Mouse (Mus musculus): ENCODE measurements around the gene Kcnk10. TPM values are rescaled to one million over a fixed set of nuclear protein-coding genes. Genes with fewer than 3 reads are reported as not detected.

The Kcnk10 gene
- polyA plus RNA-seq, 1 experiment: not detected

GRCm38 (mm10) chr12:98571896-98572680 lies 6.0 kb downstream of the Kcnk10 start:
- DNase-seq (ENCODE audit: low read depth): no peak

DNA sequence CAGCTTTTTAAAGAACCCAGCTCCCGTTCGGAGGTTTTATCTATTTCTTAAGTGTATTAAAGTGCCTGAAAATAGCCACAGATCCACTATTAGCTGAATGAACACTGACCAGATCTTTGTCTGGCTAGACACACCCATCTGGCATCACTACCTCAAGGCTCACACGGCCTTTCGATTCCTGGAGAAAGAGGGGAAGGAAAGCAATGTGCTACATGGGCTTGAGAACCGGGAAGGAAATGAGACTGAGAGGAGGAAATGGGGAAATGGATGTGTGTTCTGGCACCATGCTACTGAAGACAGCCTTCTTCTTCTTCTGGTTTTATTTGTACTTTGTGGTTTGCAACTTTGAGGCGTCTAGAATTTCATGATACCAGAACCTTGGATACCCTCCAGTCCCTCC lies 8.7 kb downstream of the Kcnk10 start:
- DNase-seq (ENCODE audit: low read depth): no peak

DNA sequence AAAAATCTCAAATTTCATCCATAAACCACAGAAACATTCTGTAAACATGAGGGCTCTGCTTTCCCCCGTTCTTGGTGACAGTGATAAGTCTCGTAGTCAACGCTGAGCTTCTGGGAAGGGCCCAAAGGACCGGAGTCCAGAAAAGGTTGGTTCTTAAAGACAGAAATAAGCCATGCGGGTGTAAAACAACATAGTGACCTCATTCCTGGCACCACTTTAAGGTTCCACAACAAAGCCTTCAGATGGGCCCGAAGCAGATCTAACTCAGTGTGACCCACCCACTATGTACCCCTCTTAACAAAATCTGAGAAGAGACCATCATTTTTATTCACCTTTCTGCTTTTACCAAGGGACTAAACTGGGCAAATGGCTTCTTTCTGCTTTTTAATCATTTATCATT lies 10.2 kb downstream of the Kcnk10 start:
- DNase-seq (ENCODE audit: low read depth): no peak

GRCm38 (mm10) chr12:98564383-98564782 lies 13.7 kb downstream of the Kcnk10 start:
- no peak for DNase-seq (ENCODE audit: low read depth)

DNA sequence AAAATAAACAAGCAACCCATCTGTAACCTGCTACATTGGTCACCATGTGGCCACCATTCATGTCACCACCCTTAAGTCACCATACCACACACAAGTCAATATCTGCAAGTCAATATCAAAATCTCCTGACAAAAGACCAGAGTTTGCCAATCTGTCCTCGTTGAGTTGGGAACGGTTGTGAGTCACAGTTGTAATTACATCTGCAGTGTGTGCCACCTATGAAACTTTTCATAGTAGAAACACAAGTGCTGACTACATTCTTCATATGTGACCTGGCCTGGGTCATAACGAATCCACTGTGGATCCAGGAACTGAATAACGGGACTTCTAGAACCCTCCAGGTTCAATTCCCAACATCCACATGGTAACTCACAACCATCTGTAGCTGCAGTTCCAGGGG lies 14.8 kb downstream of the Kcnk10 start:
- no peak for DNase-seq (ENCODE audit: low read depth)

DNA sequence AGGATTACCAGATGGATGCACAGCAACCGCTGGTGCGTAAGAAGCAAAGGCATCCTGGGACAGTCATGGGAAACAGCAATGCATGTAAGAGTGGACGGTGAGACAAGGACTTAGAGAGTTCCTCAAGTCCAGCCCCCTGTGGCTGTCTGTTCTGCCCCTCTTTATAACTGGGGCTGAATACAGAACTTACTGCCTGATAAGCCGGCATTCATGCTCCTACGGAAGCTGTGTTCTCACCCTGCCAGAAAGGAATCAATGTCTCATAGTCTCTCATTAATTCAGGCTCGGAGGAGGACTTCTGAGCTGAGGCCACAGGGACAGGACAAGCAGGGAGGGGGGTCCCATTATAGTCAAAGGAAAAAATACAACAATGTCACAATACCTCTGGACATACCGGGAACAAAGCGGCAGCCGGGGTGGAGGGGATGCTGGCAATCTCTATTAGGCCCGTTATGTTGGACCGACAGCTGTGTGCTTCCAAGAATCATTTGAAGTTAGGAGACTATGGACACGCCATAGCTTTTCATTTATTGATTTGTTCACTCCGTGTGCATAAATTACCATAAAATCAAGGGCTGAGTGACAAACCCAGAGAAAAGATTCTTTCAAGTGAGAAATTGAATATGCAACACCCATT lies 15.7 kb downstream of the Kcnk10 start:
- no peak for DNase-seq (ENCODE audit: low read depth)

- no peak for DNase-seq (ENCODE audit: low read depth)
These were observed 18.1 kb downstream of the Kcnk10 start for GRCm38 (mm10) chr12:98560038-98560437.

GRCm38 (mm10) chr12:98557013-98557677 lies 21.0 kb downstream of the Kcnk10 start:
- no peak for DNase-seq (ENCODE audit: low read depth)

- no peak for DNase-seq (ENCODE audit: low read depth)
These were observed 28.1 kb downstream of the Kcnk10 start for GRCm38 (mm10) chr12:98549981-98550380.

DNA sequence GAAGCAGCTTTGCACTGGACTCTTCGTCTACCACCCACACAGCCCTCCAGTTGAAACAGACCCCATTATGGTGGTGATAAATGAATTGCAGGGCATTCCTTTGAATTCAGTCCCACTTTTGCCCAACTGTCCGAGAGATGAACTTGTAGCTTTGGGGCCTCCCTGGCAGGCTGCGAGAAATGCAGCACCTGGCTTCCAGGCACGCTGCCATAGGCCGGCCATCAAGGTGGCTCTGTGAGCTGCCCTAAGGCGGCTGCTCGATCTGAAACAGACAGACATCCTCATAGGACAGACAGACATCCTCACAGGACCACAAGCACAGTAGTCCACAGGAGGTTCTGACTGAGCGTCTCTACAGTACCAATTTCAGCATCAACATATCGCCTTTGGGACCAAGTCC lies 30.0 kb downstream of the Kcnk10 start:
- no peak for DNase-seq (ENCODE audit: low read depth)

- no peak for DNase-seq (ENCODE audit: low read depth)
These were observed 32.2 kb downstream of the Kcnk10 start for GRCm38 (mm10) chr12:98545875-98546274.

DNA sequence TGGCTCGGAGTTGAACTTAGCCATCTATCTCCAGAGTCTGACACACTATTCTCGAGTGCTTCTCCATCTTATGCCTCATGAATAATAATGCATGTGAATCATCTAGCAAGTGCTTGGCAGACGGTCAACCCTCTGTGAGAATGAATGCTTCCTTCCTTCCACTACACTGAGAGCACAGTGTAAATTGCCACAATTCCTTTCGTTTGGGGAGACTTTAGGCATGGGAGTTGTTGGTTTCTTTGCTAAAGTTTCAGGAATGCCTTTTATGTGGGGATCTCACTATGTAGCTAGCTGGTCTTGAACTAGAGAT lies 32.9 kb downstream of the Kcnk10 start:
- no peak for DNase-seq (ENCODE audit: low read depth)

- DNase-seq (ENCODE audit: low read depth): no peak
These were observed 33.4 kb downstream of the Kcnk10 start for GRCm38 (mm10) chr12:98544545-98545250.

GRCm38 (mm10) chr12:98536760-98537159 lies 41.4 kb downstream of the Kcnk10 start:
- no peak for DNase-seq (ENCODE audit: low read depth)

DNA sequence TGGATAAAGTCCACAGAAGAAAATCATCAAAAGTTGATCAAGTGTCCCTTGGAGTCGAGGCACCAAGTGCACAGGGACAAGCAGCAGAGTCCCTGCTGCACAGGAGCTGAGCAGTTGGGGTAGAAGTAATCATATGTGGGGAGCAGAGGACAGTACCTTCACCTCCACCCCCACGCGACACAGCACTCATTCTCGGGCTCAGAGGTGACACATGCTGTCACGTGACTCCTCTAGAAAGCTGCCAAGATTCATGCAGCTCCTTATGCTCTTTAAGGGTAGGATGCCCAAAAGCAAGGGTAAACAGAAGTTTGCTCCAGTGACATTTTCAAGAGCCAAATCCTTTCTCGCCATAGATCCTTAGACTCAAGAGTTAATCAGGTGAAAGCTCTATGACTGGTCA lies 42.1 kb downstream of the Kcnk10 start:
- DNase-seq (ENCODE audit: low read depth): no peak

- DNase-seq (ENCODE audit: low read depth): no peak
These were observed 42.6 kb downstream of the Kcnk10 start for GRCm38 (mm10) chr12:98535494-98535901.

DNA sequence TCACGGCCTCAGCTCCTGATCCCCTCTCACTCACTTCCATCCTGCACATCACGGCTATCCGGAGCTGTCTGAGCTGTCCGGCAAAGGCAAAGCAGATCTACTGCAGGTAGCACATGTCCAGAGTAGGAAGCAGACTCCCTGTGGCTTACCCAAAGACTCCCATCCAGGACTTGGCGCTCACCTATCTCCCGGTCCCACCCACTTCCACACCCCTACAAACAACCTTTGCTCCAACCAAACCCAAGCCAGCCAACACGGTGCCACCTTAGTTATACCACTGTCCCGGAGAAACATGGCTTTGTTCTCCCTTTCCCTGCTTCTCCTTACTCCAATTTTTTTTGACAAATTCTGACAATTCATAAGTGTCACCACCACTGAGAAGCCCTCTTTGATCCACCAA lies 49.5 kb downstream of the Kcnk10 start:
- DNase-seq (ENCODE audit: low read depth): no peak

DNA sequence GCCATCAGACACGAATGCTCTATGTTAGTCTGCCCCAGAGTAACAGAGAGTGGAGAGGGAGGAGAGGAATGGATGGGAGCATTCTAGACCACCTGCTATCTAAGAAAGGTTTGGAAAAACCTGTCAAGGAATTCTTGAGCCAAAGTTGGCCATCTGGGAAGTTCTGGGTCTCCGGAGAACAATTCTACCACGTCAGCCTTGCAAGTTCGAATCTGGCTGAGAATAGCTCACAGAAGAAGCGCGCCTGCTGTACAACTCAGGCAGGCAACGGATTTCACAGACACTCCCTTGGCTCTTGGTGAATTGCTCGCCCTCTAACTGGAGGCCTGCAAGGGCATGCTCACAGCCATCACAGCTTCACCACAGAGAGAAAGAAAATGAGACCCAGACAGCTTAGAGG lies 52.7 kb downstream of the Kcnk10 start:
- DNase-seq (ENCODE audit: low read depth): no peak

DNA sequence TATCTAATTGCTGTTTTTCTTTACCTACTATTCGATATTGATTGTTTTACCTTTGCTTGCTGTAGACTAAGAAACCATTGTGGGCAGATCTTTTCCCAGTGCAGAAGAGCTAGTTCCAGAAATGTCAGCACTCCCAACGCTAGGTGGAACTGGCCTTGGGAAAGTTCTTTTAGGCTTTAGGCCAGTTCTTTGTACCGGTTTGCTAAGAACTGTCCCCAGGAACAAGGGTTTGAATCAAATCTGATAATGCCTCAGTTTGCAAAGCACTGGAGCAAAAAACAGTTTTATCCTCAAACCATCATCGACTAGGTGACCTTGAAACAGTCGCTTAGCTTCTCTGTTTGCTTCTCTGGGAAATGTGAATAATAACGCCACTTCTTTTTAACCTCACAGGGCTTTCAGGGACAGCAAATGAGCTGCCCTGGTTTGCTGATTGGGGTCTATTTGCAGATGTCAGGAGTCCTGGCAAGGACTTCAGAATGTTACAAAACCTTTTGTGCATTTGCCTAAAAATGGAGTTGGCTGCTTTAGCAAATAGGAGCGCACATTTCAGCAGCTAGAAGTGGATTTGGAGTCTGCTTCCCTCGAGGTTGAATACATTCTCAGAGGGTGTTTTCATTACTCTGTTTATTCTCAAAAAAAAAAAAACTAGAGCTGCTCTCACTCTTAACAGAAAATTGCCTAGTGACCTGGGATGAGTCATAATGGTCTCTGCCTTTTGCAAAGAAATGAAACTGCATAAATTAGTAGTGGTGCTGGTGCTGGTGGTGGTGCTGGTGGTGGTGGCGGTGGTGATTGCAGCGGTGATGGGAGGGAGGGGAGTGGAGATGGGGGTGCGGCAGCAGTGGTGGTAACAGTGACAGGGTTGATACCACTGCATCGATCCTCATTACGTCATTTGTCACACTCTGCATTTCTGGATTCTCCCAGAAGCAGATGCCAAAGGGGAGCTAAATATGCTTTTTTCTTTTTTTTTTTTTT lies 53.5 kb downstream of the Kcnk10 start:
- DNase-seq (ENCODE audit: low read depth): no peak

- DNase-seq (ENCODE audit: low read depth): no peak
These were observed 56.8 kb downstream of the Kcnk10 start for GRCm38 (mm10) chr12:98521311-98521710.

GRCm38 (mm10) chr12:98520568-98520931 lies 57.6 kb downstream of the Kcnk10 start:
- DNase-seq (ENCODE audit: low read depth): no peak
